Mouse (Mus musculus) lung, postnatal 14 days (tissue): ENCODE measurements around the gene Ccdc60.
A peak's percentile ranks its signal among the peaks of the same experiment; 100 is the strongest.
"Not testable (repeated sequence)": the region's sequence is repeated elsewhere in the genome, so short reads cannot be mapped to it uniquely, and the experiment has no call there.

Source experiments
- DNase-seq: peaks from one replicate; pipeline ENCODE4 v3.0.0; 2021

The Ccdc60 gene

GRCm38 (mm10) chr5:116189818-116190217, 99.0 kb downstream of the Ccdc60 start:
- no peak for DNase-seq

- no peak for DNase-seq
Observed at GRCm38 (mm10) chr5:116180594-116180993, 108.2 kb downstream of the Ccdc60 start.

GRCm38 (mm10) chr5:116171721-116172120, 117.1 kb downstream of the Ccdc60 start:
- DNase-seq: no peak

GRCm38 (mm10) chr5:116166965-116167364, 121.8 kb downstream of the Ccdc60 start:
- DNase-seq: no peak

- no peak for DNase-seq
Observed at GRCm38 (mm10) chr5:116165203-116165888, 123.4 kb downstream of the Ccdc60 start.

- no peak for DNase-seq
Observed at GRCm38 (mm10) chr5:116154811-116155210, 134.0 kb downstream of the Ccdc60 start.

- DNase-seq: not testable (repeated sequence)
Observed at GRCm38 (mm10) chr5:116146446-116146845, 142.3 kb downstream of the Ccdc60 start.

- no peak for DNase-seq
Observed at GRCm38 (mm10) chr5:116144711-116145110, 144.1 kb downstream of the Ccdc60 start.

GRCm38 (mm10) chr5:116140682-116141081, 148.1 kb downstream of the Ccdc60 start:
- DNase-seq: no peak

- DNase-seq: peak; percentile 74
Observed at GRCm38 (mm10) chr5:116123344-116123743, 165.4 kb downstream of the Ccdc60 start.

GRCm38 (mm10) chr5:116116567-116116966, 172.2 kb downstream of the Ccdc60 start:
- DNase-seq: peak; percentile 46

- no peak for DNase-seq
Observed at GRCm38 (mm10) chr5:116116110-116116509, 172.7 kb downstream of the Ccdc60 start.

- no peak for DNase-seq
Observed at GRCm38 (mm10) chr5:116115071-116115834, 173.5 kb downstream of the Ccdc60 start.

- DNase-seq: no peak
Observed at GRCm38 (mm10) chr5:116108651-116109050, 180.1 kb downstream of the Ccdc60 start.

- no peak for DNase-seq
Observed at GRCm38 (mm10) chr5:116084231-116084630, 204.6 kb downstream of the Ccdc60 start.

GRCm38 (mm10) chr5:116083081-116083480, 205.7 kb downstream of the Ccdc60 start, which contains the start of gene Tmem233:
Gene Tmem233 (minus strand): TSS chr5:116083244.
- peak; percentile 8 for DNase-seq

GRCm38 (mm10) chr5:116082241-116082900, 206.4 kb downstream of the Ccdc60 start:
- no peak for DNase-seq

- DNase-seq: no peak
Observed at GRCm38 (mm10) chr5:116081616-116082015, 207.2 kb downstream of the Ccdc60 start.

- DNase-seq: no peak
Observed at GRCm38 (mm10) chr5:116080736-116081135, 208.0 kb downstream of the Ccdc60 start.
